Mouse (Mus musculus): ENCODE measurements around the gene Maco1. TPM values are rescaled to one million over a fixed set of nuclear protein-coding genes. Genes with fewer than 3 reads are reported as not detected.
"Not testable (repeated sequence)": the region's sequence is repeated elsewhere in the genome, so short reads cannot be mapped to it uniquely, and the experiment has no call there.

The Maco1 gene
- total and polyA plus RNA-seq, 2 experiments from 2014 or later: 21.8 to 32.1 TPM

- Histone ChIP-seq H3K36me3 (replicated peaks; ENCODE audit: control insufficient read depth, insufficient read depth, low read length) (peaks cover 9% of the 10 kb centered on the region), H3K27me3 (ENCODE audit: control insufficient read depth, insufficient read depth, low read length) (no peaks in the 10 kb centered on the region), H3K9me3 (replicated peaks; ENCODE audit: control insufficient read depth, low read length) (no peaks in the 10 kb centered on the region), H3K4me1 (ENCODE audit: control insufficient read depth, insufficient read depth) (peaks cover 9% of the 10 kb centered on the region; the same call in 1 of the 2 replicates), H3K4me3 (ENCODE audit: low read depth, low read length) (no peak overlapping the region), H3K27ac (ENCODE audit: low read depth) (no peak overlapping the region), H3K4me2 (ENCODE audit: low read depth, low read length) (no peak overlapping the region), H3K9ac (replicated peaks; ENCODE audit: low read depth, low read length) (no peak overlapping the region; the same call in 1 of the 2 replicates)
- WGBS: 27% methylated on average over 7 of the region's 7 CpGs
- TF ChIP-seq EP300 (IDR thresholded peaks at IDR 0.05; ENCODE audit: low read depth): no peak
- TF ChIP-seq CTCF (IDR thresholded peaks at IDR 0.05; ENCODE audit: low read depth): no peak
- ATAC-seq (ENCODE audit: insufficient read depth, low read depth) (no peak), DNase-seq (ENCODE audit: low spot score) (no peak)
Observed at GRCm38 (mm10) chr4:134796581-134797361, 56.4 kb downstream of the Maco1 start.

DNA sequence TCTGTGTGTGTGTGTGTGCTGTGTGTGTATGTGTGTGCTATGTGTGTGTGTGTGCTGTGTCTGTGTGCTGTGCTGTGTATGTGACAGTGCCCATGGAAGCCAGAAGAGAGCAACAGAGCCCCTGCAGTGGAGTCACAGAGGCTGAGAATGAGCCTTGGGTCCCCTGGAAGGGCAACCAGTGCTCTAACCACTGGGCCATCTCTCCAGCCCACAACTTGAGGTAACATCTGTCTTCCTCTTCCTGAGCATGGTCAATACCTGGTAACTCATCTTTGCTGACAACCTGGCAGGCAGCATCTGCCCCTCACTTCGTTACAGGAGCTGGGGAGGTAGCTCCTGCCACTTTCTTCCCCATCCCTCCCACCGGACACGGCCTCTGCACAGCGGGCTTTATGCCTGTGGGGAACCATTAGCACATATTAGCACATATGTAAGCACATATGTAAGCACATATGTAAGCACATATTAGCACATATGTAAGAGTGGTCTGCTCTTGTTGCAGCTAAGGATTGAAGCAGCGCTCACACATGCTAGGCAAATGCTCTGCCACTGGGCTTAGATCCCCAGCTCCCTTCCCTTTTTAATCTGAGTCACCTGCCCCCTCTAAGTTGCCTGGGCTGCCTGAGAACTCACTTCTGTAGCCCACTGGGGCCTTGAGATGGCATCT lies 57.2 kb downstream of the Maco1 start:
- Histone ChIP-seq H3K9ac (replicated peaks; ENCODE audit: low read depth, low read length) (no peak overlapping the region), H3K9me3 (replicated peaks; ENCODE audit: control insufficient read depth, low read length) (no peaks in the 10 kb centered on the region), H3K4me1 (ENCODE audit: control insufficient read depth, insufficient read depth) (peaks cover 9% of the 10 kb centered on the region; the same call in 1 of the 2 replicates), H3K36me3 (replicated peaks; ENCODE audit: control insufficient read depth, insufficient read depth, low read length) (peaks cover 3% of the 10 kb centered on the region; the same call in 1 of the 2 replicates), H3K27me3 (ENCODE audit: control insufficient read depth, insufficient read depth, low read length) (no peaks in the 10 kb centered on the region), H3K4me3 (ENCODE audit: low read depth, low read length) (no peak overlapping the region), H3K4me2 (ENCODE audit: low read depth, low read length) (no peak overlapping the region), H3K27ac (ENCODE audit: low read depth) (no peak overlapping the region)
- ATAC-seq (ENCODE audit: insufficient read depth, low read depth): no peak
- 85% methylated on average over 5 of the region's 5 CpGs for WGBS
- no peak for DNase-seq (ENCODE audit: low spot score)
- TF ChIP-seq EP300 (IDR thresholded peaks at IDR 0.05; ENCODE audit: low read depth): no peak
- TF ChIP-seq CTCF (IDR thresholded peaks at IDR 0.05; ENCODE audit: low read depth): no peak

GRCm38 (mm10) chr4:134794959-134795358 lies 58.2 kb downstream of the Maco1 start:
- H3K4me2 ChIP-seq (ENCODE audit: low read depth, low read length): not testable (repeated sequence)

GRCm38 (mm10) chr4:134793213-134793956 lies 59.8 kb downstream of the Maco1 start:
- H3K27ac ChIP-seq (ENCODE audit: low read depth): no peak overlapping the region
- no peak overlapping the region for H3K4me3 ChIP-seq (ENCODE audit: low read depth, low read length)
- peaks cover 9% of the 10 kb centered on the region; the same call in 1 of the 2 replicates for H3K4me1 ChIP-seq (ENCODE audit: control insufficient read depth, insufficient read depth)
- WGBS: 42% methylated on average over 10 of the region's 10 CpGs
- no peak overlapping the region for H3K9ac ChIP-seq (replicated peaks; ENCODE audit: low read depth, low read length)
- no peak overlapping the region for H3K4me2 ChIP-seq (ENCODE audit: low read depth, low read length)
- TF ChIP-seq EP300 (IDR thresholded peaks at IDR 0.05; ENCODE audit: low read depth) (no peak), CTCF (IDR thresholded peaks at IDR 0.05; ENCODE audit: low read depth) (peak; percentile 72)
- no peaks in the 10 kb centered on the region for H3K27me3 ChIP-seq (ENCODE audit: control insufficient read depth, insufficient read depth, low read length)
- ATAC-seq (ENCODE audit: insufficient read depth, low read depth) (no peak), DNase-seq (ENCODE audit: low spot score) (peak; percentile 28)
- no peaks in the 10 kb centered on the region for H3K9me3 ChIP-seq (replicated peaks; ENCODE audit: control insufficient read depth, low read length)
- H3K36me3 ChIP-seq (replicated peaks; ENCODE audit: control insufficient read depth, insufficient read depth, low read length): no peaks in the 10 kb centered on the region

More at GRCm38 (mm10) chr4:134794959-134795358, 58.2 kb downstream of the Maco1 start:
- not testable (repeated sequence) for H3K36me3 ChIP-seq (replicated peaks; ENCODE audit: control insufficient read depth, insufficient read depth, low read length); ATAC-seq (ENCODE audit: insufficient read depth, low read depth); H3K27me3 ChIP-seq (ENCODE audit: control insufficient read depth, insufficient read depth, low read length); H3K9ac ChIP-seq (replicated peaks; ENCODE audit: low read depth, low read length); H3K4me3 ChIP-seq (ENCODE audit: low read depth, low read length); H3K27ac ChIP-seq (ENCODE audit: low read depth); DNase-seq (ENCODE audit: low spot score); H3K9me3 ChIP-seq (replicated peaks; ENCODE audit: control insufficient read depth, low read length); H3K4me1 ChIP-seq (ENCODE audit: control insufficient read depth, insufficient read depth)

DNA sequence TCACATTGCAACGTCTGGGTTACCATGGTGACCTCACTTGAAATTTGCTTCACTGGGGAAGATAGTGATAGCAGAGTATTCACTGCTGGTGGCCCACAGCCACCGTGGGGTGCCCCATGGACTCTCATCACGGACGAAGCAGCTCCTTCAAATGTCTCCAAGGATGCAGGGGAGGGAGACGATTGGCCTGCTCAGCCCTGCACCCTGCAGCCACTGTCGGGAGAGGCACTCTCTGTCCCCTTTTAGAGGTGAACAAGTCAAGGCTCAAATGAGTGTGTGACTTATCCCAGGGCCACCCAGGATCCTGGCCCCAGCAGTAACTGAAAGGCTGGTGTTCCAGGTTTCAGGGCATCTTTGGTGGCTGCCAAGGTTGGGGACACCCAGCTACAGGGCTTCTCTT lies 61.4 kb downstream of the Maco1 start:
- H3K4me1 ChIP-seq (ENCODE audit: control insufficient read depth, insufficient read depth): peaks cover 4% of the 10 kb centered on the region; the same call in 1 of the 2 replicates
- no peak overlapping the region for H3K27ac ChIP-seq (ENCODE audit: low read depth)
- H3K27me3 ChIP-seq (ENCODE audit: control insufficient read depth, insufficient read depth, low read length): no peaks in the 10 kb centered on the region
- DNase-seq (ENCODE audit: low spot score) (no peak), ATAC-seq (ENCODE audit: insufficient read depth, low read depth) (no peak)
- no peaks in the 10 kb centered on the region for H3K9me3 ChIP-seq (replicated peaks; ENCODE audit: control insufficient read depth, low read length)
- WGBS: 63% methylated on average over 6 of the region's 6 CpGs
- H3K4me2 ChIP-seq (ENCODE audit: low read depth, low read length): no peak overlapping the region
- H3K9ac ChIP-seq (replicated peaks; ENCODE audit: low read depth, low read length): no peak overlapping the region
- TF ChIP-seq CTCF (IDR thresholded peaks at IDR 0.05; ENCODE audit: low read depth) (no peak), EP300 (IDR thresholded peaks at IDR 0.05; ENCODE audit: low read depth) (no peak)
- no peak overlapping the region for H3K4me3 ChIP-seq (ENCODE audit: low read depth, low read length)
- H3K36me3 ChIP-seq (replicated peaks; ENCODE audit: control insufficient read depth, insufficient read depth, low read length): no peaks in the 10 kb centered on the region

Measured in heart, postnatal 0 days (tissue).